Mouse (Mus musculus): ENCODE data around the gene Cox19. TPM values are rescaled to one million over a fixed set of nuclear protein-coding genes. Genes with fewer than 3 reads are reported as not detected.

The Cox19 gene
- polyA plus RNA-seq, 1 experiment from 2014 or later: 108 TPM

DNA sequence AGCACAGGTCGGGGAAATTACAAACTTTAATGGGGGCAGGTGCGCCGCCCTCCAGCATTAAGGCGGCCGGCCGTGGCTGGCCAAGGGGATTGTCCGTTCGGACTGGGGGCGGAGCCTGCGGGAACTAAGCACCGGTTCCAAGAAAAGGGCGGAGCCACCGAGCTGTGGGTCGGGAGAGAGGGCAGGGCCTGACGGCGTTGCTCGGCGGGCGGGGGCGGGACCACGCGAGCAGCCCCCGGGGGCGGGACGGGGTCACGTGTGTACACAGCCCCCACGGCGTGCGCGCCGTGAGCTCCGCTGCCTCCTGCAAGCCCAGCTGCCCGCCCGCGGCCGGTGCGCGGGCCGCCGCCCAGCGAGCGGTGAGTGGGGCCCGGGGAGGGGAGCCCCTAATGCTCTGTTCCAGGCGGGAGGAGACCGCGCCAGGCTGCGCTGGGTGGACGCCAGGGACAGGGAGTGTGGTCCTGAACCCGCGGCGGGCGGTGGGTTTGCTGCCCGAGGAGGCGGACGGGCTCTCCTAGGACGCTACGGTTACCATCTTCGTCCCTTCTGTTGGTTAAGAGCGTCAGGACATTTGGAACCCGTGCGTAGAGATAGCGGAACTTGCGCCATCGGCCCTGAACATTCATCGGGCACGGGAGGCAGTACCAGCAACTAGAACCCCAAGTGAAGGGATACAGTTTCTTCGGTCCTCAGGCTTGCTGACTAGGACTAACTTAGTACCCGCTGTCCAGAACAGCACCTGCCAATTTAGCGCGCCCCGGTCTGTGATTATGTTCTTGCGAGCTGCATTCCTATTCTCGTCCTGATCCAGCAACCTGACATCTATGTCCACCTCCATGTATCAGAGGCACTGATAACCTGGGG is 29.4 kb upstream of the Cox19 start:
- H3K36me3 ChIP-seq: no peaks in the 10 kb centered on the region
- peak; percentile 74; the same call in 1 of the 2 replicates for ATAC-seq (ENCODE audit: insufficient number of reproducible peaks, insufficient read depth, low FRiP score, low TSS enrichment, low read depth)
- peak overlapping the region; percentile 90 for H3K4me2 ChIP-seq
- 0 out of 2 replicates have a peak overlapping the region, but pooled peaks have one; percentile 2 for H3K27ac ChIP-seq
- H3K4me3 ChIP-seq: peak overlapping the region; percentile 64
- H3K4me1 ChIP-seq: peaks cover 51% of the 10 kb centered on the region
- WGBS: under 1% methylated on average over 73 of the region's 73 CpGs
- H3K9me3 ChIP-seq: no peaks in the 10 kb centered on the region
- no peaks in the 10 kb centered on the region for H3K27me3 ChIP-seq
- peak overlapping the region; percentile 77 for H3K9ac ChIP-seq

DNA sequence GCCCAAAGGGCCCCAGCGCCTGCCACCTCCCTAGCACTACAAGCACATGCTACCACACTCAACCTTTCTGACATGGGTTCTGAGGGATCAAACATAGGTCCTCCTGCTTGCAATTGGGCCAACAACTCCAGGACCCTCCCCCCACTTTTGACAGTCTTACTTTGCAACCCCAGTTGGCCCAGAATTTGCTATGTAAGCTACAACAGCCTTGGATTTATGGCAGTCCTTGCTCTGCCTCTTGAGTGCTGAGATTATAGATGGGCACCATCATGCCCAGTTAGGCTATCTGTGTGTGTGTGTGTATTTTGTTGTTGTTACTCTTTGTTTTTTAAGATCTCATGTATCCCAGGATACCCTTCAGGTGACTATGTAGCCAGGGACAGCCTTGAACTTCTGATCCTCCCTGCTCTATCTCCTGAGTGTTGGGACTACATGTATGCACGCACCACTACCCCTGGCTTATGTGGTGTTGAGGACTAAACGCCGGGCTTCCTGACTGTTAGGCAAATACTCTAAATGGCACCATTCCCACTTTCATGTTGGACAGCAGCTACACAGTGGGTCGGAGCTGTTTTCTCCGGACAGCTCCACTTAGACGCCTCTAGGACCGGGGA is 28.7 kb upstream of the Cox19 start:
- Histone ChIP-seq H3K4me3 (peak overlapping the region; percentile 64), H3K4me2 (peak overlapping the region; percentile 90), H3K27me3 (no peaks in the 10 kb centered on the region), H3K27ac (peak overlapping the region; percentile 2; the same call in 1 of the 2 replicates), H3K36me3 (no peaks in the 10 kb centered on the region), H3K4me1 (peaks cover 51% of the 10 kb centered on the region), H3K9me3 (no peaks in the 10 kb centered on the region), H3K9ac (peak overlapping the region; percentile 77)
- 0 out of 2 replicates have a peak, but pooled peaks have one; percentile 40 for ATAC-seq (ENCODE audit: insufficient number of reproducible peaks, insufficient read depth, low FRiP score, low TSS enrichment, low read depth)
- WGBS: 28% methylated on average over 8 of the region's 8 CpGs

DNA sequence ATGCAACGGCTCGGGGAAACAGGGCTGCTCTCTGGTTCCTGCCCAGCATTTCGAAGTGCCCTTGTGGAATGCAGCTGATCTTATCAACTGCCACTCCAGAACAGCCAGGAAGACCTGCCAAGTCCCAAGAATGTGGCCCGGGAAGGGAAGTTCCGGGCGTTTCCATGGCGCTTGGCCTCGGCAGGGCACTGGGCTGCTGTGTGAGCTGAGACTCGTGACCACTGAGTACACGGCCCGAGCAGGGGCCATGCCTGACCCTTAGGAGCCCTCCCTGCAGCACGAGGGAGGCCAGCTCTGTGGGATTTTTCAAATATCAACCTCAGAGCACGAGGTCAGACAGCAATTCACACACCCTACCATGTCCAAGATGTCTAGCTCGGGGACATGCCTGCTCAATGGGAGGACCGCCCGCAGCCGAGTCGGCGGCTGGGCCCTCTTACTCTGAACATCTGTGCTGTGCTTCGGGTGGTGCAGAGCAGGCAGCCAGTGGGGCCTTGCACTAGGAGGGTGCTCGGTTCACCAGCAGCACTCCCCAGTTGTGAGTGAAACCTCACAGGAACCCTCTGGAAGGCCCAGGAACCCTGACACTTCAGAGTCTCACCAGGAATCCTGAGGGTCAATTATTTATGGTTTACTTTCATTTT is 27.9 kb upstream of the Cox19 start:
- WGBS: 50% methylated on average over 21 of the region's 21 CpGs
- Histone ChIP-seq H3K4me1 (peaks cover 47% of the 10 kb centered on the region), H3K27me3 (no peaks in the 10 kb centered on the region), H3K4me3 (0 out of 2 replicates have a peak overlapping the region, but pooled peaks have one; percentile 2), H3K27ac (peak overlapping the region; percentile 66), H3K36me3 (no peaks in the 10 kb centered on the region), H3K9ac (no peak overlapping the region), H3K4me2 (peak overlapping the region; percentile 90; the same call in 1 of the 2 replicates), H3K9me3 (no peaks in the 10 kb centered on the region)
- no peak for ATAC-seq (ENCODE audit: insufficient number of reproducible peaks, insufficient read depth, low FRiP score, low TSS enrichment, low read depth)

DNA sequence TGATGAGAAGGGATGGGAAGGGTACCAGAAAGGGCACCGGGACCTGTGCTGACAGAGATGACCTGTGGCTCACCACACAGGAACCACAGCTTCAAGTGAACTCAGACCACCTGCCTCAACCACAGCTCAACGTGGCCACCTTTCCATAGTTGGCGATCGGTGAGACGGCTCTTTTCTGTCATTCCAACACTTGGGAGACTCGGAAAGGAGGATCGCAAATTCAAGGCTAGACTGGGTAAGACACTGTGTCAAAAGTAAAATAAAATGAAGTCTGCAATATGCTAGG is 27.0 kb upstream of the Cox19 start:
- 84% methylated on average over 7 of the region's 7 CpGs for WGBS
- H3K9me3 ChIP-seq: no peaks in the 10 kb centered on the region
- H3K4me2 ChIP-seq: no peak overlapping the region
- H3K4me1 ChIP-seq: peaks cover 47% of the 10 kb centered on the region
- H3K36me3 ChIP-seq: no peaks in the 10 kb centered on the region
- H3K27ac ChIP-seq: peak overlapping the region; percentile 66
- no peaks in the 10 kb centered on the region for H3K27me3 ChIP-seq
- H3K4me3 ChIP-seq: no peak overlapping the region
- H3K9ac ChIP-seq: no peak overlapping the region
- no peak for ATAC-seq (ENCODE audit: insufficient number of reproducible peaks, insufficient read depth, low FRiP score, low TSS enrichment, low read depth)

DNA sequence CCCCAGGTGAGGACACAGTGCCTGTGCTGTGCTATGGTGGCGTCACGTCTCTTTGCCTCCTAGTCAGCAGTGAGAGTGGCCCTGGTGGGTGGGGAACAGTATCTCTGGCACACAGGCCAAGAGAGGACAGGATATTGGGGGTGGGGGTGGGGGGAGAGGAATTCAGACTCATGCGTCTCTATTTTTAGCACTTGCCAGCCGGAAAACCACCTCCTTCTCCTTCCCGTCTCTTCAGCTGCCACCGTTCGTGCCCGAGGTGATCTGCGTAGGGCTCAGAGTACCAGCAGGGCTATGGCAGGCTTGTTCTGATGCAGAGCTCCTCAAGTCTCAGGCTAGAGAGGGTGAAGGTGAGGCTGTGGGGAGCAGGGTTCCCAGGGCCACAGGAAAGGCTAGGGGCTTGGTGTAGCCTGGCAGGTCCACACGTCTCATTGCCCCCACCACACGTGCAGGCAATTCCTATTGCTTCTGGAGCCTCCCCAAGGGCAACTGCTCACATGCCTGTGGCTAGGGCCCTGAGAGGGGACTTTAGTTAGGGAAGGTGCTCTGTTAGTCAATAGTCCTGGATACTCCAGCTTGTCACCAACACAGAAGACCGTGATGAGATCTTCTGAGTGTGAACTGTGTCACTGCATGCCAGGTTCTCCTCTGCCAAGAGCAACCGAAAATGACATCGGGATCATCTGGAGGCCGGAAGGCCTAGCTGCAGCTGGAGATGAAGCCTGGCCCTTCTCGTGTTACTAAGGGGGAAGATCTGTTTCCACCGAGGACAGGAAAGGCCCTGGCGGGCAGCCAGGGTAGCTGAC is 26.5 kb upstream of the Cox19 start, which contains the start of gene Gpr146:
Gene Gpr146, plus strand, starts transcription at position 230 of the 803 bp plus-strand sequence.
- Histone ChIP-seq H3K4me1 (peaks cover 49% of the 10 kb centered on the region), H3K9me3 (no peaks in the 10 kb centered on the region), H3K27me3 (no peaks in the 10 kb centered on the region), H3K27ac (peak within 1 kb of the TSS; percentile 66), H3K4me2 (no peak within 1 kb of the TSS; the same call in 1 of the 2 replicates), H3K36me3 (no peaks in the 10 kb centered on the region), H3K9ac (no peak within 1 kb of the TSS), H3K4me3 (no peak within 1 kb of the TSS)
- no peak for ATAC-seq (ENCODE audit: insufficient number of reproducible peaks, insufficient read depth, low FRiP score, low TSS enrichment, low read depth)
- WGBS: 48% methylated on average over 18 of the region's 18 CpGs

DNA sequence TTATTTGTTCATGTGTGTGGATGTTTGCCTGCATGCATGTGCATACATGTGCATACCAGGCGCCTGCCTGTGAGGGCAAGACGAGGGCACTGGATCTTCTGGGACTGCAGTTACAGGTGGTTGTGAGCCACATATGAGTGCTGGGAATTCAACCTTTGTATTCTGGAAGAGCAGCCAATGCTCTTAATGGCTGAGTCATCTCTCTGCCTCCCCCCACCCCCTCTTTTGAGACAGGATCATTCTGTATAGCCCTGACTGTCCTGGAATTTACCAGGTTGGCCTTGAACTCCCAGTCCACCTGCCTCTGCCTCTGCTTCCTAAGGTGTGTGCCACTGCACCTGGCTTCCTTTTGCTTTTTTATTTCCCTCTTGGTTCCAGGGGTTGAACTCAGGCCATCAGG is 23.6 kb upstream of the Cox19 start:
- Histone ChIP-seq H3K27me3 (no peaks in the 10 kb centered on the region), H3K4me1 (peaks cover 56% of the 10 kb centered on the region), H3K9me3 (no peaks in the 10 kb centered on the region), H3K4me2 (no peak overlapping the region), H3K9ac (no peak overlapping the region), H3K4me3 (no peak overlapping the region), H3K36me3 (no peaks in the 10 kb centered on the region), H3K27ac (no peak overlapping the region)
- 71% methylated on average over 2 of the region's 2 CpGs for WGBS
- ATAC-seq (ENCODE audit: insufficient number of reproducible peaks, insufficient read depth, low FRiP score, low TSS enrichment, low read depth): no peak

DNA sequence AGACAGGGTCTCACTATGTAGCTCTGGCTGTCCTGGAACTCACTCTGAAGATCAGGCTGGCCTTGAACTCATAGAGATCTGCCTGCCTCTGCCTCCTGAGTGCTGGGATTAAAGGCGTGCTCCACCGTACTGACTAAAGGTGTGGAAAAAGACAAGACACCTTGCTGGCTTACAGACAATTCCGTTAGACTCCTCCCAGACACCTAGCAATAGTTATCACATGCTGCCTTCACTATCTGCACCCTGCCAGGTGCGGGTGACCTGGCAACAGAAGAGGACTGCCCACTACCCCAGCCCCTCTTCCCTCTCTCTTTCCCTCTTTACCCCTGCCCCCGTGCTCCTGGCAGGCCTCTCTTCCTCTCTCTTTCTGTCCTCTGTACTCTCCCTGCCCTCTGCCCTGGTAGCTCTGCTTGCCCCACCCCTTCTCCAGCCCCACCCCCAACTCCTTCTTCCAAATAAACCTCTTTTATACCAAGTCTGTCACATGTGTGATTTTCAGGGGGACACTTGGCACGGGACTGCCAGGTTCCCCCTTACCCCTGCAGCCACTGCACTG is 22.7 kb upstream of the Cox19 start:
- ATAC-seq (ENCODE audit: insufficient number of reproducible peaks, insufficient read depth, low FRiP score, low TSS enrichment, low read depth): no peak
- no peaks in the 10 kb centered on the region for H3K36me3 ChIP-seq
- no peak overlapping the region for H3K9ac ChIP-seq
- no peaks in the 10 kb centered on the region for H3K9me3 ChIP-seq
- no peaks in the 10 kb centered on the region for H3K27me3 ChIP-seq
- H3K4me1 ChIP-seq: peaks cover 49% of the 10 kb centered on the region
- 79% methylated on average over 6 of the region's 6 CpGs for WGBS
- H3K4me2 ChIP-seq: no peak overlapping the region
- no peak overlapping the region for H3K4me3 ChIP-seq
- H3K27ac ChIP-seq: no peak overlapping the region

DNA sequence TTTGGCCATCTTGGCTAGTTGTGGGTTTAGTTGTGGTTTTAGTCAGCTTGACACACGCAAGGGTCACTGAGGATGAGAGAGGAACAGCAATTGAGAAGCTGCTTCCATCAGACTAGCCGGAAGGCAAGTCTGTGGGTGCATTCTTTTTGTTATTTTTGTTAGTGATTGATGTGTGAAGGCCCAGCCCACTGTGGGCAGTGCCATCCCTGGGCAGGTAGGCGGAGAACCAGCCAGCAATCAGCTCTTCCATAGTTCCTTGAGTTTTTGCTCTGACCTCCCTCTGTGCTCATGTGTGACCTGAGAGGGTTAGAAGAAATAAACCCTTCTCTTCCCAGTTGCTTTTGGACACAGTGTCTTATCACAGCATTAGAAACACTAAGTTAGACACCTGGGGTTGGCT is 21.9 kb upstream of the Cox19 start:
- WGBS: 82% methylated on average over 3 of the region's 3 CpGs
- no peak overlapping the region for H3K27ac ChIP-seq
- peaks cover 42% of the 10 kb centered on the region for H3K4me1 ChIP-seq
- ATAC-seq (ENCODE audit: insufficient number of reproducible peaks, insufficient read depth, low FRiP score, low TSS enrichment, low read depth): no peak
- no peaks in the 10 kb centered on the region for H3K27me3 ChIP-seq
- H3K9ac ChIP-seq: no peak overlapping the region
- H3K9me3 ChIP-seq: no peaks in the 10 kb centered on the region
- H3K4me3 ChIP-seq: no peak overlapping the region
- H3K36me3 ChIP-seq: no peaks in the 10 kb centered on the region
- no peak overlapping the region for H3K4me2 ChIP-seq

DNA sequence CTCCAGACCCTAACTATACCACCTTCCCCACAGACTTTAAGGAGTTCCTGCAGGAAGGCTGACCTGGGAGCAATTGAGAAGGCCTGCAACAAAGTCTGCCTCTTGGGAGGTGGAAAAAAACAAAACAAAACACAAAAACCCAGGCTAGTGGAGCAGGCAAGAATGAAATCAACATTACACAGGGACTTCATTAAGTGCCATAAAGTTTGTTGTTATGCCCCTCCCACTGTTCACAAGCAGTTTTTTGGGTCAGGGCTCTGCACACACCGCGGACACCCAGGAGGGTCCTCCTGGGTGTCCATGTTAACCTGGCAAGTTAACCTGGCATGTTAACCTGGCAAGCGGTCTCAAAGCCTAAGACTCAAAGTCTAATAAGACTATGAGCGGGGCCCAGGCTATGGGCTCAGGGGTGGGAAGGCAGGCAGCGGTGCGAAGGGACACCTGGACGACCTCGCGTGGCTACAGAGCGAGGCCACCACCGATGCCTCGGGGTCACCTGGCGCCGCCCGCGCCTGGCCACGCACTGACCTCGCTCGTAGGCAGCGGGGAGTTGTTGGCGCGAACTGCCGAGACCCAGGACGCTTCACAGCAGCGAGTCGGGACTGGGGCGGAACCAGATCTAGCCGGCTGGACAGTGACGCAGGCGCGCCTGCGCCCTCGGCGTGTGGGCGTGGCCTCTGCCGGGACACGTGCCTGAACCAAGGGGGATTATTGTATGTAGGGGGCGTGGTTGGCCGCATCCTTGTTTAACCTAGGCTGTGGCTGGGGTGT is 20.6 kb upstream of the Cox19 start:
- ATAC-seq (ENCODE audit: insufficient number of reproducible peaks, insufficient read depth, low FRiP score, low TSS enrichment, low read depth): peak; percentile 88
- Histone ChIP-seq H3K9ac (peak overlapping the region; percentile 96), H3K27me3 (no peaks in the 10 kb centered on the region), H3K4me3 (peak overlapping the region; percentile 77), H3K4me1 (peaks cover 29% of the 10 kb centered on the region), H3K36me3 (no peaks in the 10 kb centered on the region), H3K27ac (peak overlapping the region; percentile 87), H3K4me2 (peak overlapping the region; percentile 83), H3K9me3 (no peaks in the 10 kb centered on the region)
- 1% methylated on average over 39 of the region's 39 CpGs for WGBS

DNA sequence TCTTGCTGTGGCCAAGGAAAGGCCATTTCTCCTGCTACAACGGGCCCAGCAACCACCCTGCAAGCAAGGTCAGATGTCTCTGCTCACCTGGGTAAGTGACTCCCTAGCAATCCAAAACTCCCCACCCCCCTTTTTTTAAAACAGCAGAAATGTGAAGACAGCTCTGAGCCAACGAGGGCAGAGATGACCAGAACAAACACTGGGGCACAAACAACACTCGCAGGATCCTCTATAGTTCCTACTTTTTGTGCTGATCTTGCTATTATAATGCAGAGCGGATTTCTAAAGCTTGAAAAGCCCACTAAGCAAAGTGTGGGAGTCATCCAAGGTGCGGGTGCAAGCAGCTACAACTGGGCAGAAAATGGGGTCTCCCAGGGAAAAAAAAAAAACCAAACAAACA is 19.9 kb upstream of the Cox19 start:
- WGBS: 65% methylated on average over 5 of the region's 5 CpGs
- Histone ChIP-seq H3K9ac (peak overlapping the region; percentile 96), H3K27ac (peak overlapping the region; percentile 87; the same call in 1 of the 2 replicates), H3K27me3 (no peaks in the 10 kb centered on the region), H3K9me3 (no peaks in the 10 kb centered on the region), H3K4me2 (peak overlapping the region; percentile 83), H3K4me1 (peaks cover 27% of the 10 kb centered on the region), H3K4me3 (peak overlapping the region; percentile 77), H3K36me3 (no peaks in the 10 kb centered on the region)
- ATAC-seq (ENCODE audit: insufficient number of reproducible peaks, insufficient read depth, low FRiP score, low TSS enrichment, low read depth): no peak
